Mouse (Mus musculus) megakaryocyte, embryonic 14.5 days (primary cell): Measurements from ENCODE around the gene D930020B18Rik.

ENCODE experiments used
- FLI1 ChIP-seq: IDR thresholded peaks from 2 replicates; pipeline ENCODE4 v1.6.1; 2012; ENCODE audit warnings: low read length, inconsistent platforms, mixed read lengths
- GATA1 ChIP-seq: IDR thresholded peaks from 3 replicates; pipeline ENCODE4 v1.6.1; 2012; ENCODE audit warnings: mixed read lengths, low read length, inconsistent platforms, borderline replicate concordance

GRCm38 (mm10) chr10:121642054-121642947 lies 913 bp downstream of the D930020B18Rik start:
- TF ChIP-seq GATA1, result no peak
- TF ChIP-seq FLI1, result no peak
